Mouse (Mus musculus): ENCODE data around the gene Mndal.
"Not testable (repeated sequence)": the region's sequence is repeated elsewhere in the genome, so short reads cannot be mapped to it uniquely, and the experiment has no call there.

Mndal gene

DNA sequence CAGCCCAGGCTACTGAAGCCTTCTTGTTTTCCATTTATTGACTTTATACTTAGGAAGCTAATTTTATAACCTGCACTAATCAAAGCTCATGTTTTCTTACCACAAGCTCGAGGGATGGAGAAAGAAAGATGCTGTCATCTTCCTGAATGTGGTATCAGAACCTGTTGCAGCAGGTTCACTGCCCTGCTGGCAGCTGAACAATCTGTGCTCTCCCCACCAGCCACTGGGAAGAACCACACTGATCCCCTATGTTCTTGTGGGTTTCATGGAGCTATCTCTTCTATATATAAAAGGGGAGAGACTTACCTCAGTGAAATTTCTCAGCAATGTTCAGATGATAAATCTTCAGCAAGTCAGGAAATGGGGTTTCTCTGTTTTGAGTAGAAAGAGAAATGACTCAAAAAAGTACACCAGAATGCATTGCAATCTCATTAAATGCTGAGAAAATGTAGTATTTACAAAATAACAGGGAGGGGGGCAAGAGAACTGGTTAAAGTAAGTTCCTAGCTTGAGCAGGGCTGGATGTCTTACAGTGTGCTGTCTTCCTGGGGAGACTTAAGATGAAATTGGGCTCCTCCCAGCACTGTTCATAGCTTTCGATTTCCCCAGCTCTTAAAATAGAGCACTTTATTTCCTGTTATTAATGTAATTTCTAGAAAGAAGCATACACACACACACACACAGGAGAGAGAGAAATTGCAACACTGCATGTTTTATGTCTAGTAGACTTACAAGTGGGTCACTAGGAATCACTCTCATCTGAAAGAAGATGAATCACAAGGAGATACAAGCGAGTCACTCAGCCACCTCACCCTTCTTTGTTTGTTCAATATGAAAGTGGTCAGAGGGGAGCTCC, at the start of gene Mndal, which contains the start of gene Ifi203:
TSS of gene Mndal (minus strand) at position 568 of the 856 bp plus-strand sequence.
TSS of gene Ifi203 (minus strand) at position 749 of the 856 bp plus-strand sequence.
- not testable (repeated sequence) for DNase-seq (ENCODE audit: low read depth)

DNA sequence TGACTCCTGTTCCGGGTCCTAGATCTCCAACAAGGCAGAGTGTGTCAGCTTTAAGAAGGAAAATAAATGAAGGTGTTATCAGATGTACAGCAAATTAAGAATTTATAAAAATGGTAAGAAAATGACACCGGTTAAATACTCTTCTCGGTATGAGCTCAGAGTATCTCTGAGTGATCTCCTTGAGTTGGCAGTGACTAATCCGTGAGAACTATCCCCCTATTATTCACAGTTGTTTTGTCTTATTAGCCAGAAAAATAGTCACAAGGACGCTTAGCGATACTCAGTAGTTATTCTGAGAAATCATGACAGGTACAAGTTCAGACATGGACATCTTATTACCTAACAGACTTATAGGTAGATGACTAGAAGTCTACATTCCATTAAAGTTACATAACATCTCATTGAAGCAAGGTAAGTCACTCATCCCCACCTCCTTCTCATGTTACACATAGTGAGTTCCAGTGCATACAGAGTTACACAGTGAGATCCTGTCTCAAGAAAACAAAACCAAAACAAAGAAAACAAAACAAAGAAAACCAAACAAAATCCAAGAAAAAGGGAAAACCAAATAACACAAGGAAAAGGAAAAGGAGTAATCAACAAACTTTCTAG, 40.5 kb upstream of the Mndal start, which contains the start of gene Ifi202b:
TSS of gene Ifi202b (minus strand) at position 51 of the 612 bp plus-strand sequence.
- DNase-seq (ENCODE audit: low read depth), result not testable (repeated sequence)

DNA sequence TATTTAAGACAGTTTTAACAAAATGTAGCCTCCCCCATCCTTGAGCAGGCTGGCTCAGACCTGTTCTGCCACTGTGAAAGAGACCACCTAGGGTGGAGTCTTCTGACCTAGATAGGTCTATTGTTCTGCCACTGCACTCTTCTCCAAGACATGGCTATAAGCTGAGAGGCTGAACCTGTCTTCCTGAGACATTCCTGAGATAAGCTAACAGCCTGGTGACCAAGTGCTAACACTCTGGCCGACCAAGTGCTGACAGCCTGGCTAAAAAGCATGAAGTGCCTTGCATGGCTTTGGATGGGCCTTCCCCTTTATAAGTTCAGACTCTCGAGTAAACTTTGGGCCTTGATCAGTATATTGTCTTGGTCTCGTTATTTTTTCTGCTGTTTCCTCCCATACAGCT, 38.7 kb upstream of the Mndal start:
- not testable (repeated sequence) for DNase-seq (ENCODE audit: low read depth)

DNA sequence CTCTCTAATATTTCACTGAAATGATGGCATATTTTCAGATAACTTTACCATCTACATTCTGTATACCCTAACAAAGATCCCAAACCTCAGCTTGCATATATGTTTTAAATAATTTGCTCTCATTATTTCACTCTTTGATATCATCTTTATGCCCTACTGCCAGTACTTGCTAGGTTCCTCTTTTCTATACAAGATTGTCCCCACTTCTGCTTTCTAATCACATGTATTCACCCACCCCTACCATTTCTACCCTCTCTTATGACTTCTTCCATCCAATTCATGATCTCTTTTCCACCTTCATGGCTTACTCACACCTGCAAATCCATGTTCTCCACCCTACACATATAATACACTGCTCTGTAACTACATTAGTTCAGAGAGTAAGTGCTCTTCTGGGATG, 35.3 kb upstream of the Mndal start:
- no peak for DNase-seq (ENCODE audit: low read depth)

DNA sequence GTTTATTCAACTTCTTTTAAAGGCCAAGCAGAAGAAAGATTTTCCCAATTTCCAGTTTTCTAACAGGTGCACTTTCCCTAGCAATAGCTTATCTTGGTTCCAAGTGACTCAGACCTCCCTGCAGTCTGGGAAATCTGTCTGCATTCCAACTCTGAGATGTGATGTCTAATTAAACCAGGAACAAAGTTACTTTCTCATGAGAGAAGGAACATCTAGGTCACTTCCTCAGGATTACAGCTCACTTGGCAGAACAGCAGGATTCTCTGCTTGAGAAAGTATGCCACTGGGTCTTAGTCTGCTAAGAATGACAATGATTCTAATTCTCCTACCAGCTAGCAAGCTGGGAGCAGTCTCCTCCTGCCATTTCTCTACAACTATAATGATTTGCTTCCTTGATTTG, 30.8 kb upstream of the Mndal start:
- peak; percentile 12 for DNase-seq (ENCODE audit: low read depth)

DNA sequence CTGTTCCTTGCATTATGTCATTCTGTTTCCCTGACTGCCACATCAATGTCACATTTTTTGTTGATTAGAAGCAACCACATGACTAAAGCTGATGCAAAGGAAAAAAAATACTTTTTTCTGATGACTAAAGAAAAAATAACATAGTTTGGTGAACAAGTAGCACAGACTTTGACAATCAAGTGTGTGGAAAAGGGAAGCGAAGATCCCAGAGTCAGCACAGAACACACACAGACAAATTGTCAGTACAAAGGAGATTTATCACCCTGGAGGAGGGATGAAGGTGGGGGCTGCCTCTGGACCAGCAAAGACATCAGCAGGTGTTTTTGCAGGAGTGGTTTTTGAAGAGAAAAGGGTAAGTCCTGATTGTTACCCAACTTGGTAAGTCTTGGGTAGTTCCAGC, 19.2 kb upstream of the Mndal start:
- not testable (repeated sequence) for DNase-seq (ENCODE audit: low read depth)

DNA sequence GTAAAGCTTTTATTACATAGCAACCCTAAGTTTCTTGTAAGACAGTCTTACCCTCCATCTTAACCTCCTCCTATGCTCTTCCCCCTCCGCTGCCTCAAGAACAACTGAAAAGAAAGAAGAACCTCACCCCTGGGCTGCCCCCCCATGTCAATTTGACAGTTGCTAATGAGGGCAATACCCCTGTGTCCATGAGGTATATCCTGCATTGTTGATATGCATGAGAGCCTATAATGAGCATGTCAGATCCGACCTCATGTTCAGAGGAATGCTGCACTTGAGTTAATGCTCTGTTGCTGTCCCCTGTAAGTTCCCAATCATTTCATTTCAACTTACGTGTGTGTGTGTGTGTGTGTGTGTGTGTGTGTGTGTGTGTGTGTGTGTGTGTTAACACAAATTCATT, 17.7 kb upstream of the Mndal start:
- not testable (repeated sequence) for DNase-seq (ENCODE audit: low read depth)

DNA sequence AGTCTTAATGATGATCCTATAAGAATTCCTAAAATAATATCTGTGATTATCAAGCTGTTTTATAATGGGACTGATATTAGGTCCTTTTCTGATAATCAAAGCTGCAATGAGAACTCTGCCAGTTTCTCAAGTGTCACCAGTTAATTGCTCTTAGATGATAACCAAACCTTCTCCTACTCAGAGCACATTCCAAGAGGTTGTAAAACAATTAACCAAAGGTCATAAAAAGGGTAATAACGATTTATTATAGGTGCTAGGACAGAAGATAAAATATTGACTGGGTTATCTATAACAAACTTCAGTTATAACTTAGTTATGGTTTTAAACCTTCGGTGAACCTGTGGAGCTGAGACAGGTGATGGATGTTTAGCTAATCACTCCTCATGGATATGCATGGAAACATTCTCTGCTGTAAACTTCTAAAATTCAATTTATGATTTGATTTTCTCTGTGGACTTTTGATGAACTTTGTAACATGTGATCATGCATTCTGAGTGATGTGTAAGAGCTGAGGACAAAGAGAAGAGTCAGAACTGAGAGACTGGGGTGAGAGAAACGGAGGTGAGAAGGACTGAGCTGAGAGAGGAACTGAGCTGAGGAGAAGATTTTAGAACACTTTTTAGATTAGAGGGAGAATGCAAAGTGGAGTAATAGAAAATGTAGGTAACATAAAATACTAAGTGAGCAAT, 13.7 kb upstream of the Mndal start:
- DNase-seq (ENCODE audit: low read depth), result not testable (repeated sequence)

DNA sequence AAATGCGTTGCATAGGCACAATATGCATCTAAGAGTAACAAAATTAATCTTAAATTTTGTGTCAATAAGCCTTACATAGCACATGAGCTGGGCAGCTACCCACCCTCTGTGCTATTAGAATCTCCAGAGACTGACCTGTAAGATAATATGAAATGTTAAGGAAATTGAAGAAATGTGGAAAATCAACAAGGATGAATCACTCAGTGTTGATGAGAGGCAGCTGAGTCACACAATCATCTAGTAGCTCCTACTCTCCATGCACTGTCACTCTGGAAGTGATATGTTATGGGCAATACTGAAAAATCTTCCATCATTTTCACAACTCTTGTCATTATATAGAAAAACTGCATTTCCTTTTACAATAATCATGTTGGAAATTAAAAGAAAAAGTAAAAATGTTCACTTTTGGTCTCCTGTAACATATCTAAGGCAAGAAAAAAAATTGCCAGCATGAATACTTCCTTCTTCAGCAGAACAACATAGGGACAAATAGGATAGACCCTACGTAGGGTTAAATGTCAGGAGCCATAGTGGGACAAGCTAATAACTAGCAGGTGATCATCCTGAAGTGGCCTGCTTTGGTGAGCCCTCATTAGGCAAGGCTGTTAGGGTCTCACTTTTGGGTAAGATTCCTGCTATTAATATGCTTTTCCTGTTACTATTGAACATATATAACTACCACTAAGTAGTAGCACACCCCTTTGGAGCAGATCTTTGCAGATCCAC, 12.9 kb upstream of the Mndal start:
- no peak for DNase-seq (ENCODE audit: low read depth)

DNA sequence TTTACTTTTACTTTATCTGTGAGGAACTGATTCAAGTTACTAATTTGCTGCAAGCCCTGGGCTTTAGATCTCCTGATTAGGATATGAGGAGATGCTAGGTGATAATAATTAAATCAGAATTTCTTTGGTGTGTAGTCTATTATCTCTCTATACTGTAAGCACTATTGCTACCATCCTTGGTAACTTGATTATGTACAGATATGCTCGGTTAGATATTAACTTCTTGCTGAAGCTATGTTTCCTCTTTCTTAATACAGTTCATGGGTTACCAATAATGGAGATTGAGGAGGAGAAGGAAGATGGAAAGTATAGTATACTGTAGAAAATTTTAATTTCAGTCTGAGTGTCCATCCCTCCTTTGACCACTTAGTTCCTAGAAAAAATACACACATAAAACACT, 11.3 kb upstream of the Mndal start:
- DNase-seq (ENCODE audit: low read depth), result no peak

DNA sequence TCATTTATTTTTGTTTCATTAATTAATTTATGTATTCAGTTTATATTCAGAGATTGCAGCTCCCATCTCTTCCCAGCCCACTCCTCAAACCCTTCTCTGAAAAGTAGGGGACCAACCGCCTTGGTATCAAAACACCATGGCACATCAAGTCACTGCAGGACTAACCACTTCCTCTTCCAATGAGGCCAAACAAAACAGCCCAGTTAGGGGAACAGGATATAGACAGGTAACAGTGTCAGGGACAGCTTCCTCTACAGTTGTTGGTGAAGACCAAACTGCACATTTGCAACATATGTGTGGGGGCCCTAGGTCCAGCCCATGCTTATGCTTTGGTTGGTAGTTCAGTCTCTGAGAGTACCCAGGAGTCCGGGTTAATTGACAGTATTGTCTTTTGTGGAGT, 6.8 kb upstream of the Mndal start:
- not testable (repeated sequence) for DNase-seq (ENCODE audit: low read depth)

DNA sequence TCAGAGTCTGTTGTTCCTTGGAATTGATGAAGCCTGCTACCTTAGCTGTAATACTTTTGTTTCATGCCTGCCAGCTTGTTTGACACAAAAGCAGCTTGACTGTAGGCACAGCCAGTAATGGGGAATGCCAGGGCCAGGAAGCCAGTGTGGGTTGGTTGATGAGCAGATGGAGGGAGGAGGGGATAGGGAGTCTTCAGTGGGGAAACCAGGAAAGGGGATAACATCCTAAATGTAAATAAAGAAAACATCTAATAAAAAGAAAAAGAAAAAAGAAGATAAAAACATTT, 432 bp upstream of the Mndal start:
- not testable (repeated sequence) for DNase-seq (ENCODE audit: low read depth)

DNA sequence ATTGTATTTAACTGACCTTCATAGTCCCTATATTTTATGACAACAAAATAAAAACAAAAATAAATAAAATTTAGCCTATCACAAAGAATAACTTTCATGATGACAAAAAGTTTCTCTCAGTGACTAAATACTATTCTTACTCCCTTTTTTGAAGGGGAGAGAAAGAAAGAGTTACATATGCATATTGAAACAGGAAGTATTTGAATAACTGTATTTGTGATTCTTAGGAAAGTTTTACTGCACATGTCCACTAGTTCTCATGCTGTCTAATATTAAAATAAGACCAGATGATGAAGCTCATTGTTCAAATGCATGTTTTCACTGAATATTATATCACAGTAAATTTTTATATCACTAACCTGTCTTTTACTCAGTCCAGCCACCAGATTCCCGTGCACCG, 769 bp downstream of the Mndal start:
- not testable (repeated sequence) for DNase-seq (ENCODE audit: low read depth)

DNA sequence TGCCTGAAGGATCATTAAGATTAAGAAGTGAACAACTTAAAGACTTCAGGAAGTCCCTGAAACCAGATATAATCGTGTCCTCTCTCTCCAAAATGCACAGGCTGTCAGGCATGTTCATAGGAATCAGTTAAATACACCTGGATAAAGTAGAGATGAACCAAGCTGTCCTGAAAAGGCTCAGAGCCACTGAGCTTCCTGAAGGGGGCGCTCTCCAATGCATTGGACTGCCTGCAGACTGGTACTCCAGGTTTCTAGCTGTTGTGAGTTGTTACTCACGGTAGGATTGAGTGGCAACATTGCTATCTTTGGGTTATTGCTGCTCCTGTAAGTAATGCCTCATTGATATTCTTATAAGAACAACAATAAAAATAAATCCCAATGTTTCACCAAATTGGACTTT, 23.0 kb downstream of the Mndal start:
- DNase-seq (ENCODE audit: low read depth), result not testable (repeated sequence)

DNA sequence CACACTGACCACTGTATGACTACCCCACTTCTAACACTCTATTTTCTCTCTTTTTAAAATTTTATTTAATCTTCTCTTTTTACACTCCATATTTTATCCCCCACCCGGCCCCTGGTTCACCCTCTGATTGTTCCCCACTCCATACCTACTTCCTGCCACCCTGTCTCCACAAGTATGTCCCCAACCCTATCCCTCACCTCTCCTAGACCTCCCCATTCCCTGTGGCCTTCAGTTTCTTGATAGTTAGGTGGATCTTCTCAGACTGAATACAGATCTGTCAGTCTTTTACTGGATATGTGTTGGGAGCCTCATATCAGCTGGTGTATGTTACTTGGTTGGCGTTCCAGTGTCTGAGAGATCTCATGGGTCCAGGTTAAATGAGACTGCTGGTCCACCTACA, 27.7 kb downstream of the Mndal start:
- no peak for DNase-seq (ENCODE audit: low read depth)

DNA sequence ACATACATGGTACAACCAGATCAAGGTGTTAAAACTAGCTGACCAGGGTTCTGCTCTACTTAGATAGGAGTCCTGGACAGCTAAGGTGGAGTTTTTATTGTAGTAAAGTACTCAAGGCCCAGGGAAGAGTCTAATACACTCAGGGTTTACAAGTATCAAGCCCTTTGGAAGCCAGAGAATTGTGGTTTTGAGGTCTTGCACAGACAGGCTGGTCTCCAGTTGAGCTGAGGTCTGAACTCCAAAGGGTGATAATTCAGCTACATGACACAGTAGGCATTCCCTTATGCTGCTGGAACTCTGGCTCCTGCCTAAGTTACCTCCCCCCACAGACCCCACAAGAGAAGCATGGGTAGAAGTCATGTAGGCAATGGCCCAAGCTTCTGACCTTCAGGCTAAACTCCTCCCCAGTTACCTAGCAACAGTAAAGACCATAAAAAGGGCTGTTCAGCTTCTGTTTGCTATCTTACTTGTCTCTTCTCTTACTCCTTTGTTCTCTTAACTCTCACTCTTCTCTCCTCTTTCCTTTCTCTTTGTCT, 29.0 kb downstream of the Mndal start:
- DNase-seq (ENCODE audit: low read depth), result peak; percentile 51

DNA sequence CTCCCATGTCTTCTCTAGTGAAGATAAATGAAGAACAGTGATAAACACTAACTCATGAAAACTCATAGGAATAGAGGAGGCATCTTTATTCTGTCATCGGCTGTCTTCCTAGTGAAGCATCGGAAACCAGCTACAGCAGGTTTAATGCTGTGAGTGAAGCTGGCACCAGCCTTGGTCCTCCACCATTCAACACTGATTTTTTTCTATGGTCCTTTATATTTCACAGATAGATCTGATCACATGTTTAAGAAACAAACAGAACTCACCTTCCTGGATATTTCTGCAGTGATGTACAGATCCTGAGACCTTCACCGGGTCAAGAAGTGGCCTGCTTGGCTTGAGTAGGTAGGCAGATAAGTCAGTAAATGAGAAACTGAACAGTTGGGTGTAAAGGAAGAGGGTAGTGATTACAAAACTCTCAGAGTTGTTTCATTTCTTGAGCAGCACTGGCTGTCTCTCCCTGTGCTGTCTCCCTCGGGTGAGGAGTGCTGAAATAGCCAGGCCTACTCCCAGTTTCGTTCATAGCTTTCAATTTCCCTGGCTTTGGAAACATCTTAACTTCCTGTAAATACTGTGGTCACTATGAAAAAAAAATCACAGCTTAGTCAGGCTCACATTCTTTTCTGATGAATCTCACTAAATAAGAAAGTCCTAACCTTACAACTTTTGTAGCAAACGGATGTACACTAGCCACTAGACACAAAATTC, 29.6 kb downstream of the Mndal start, which contains the start of gene Ifi211:
TSS of gene Ifi211 (minus strand) at position 499 of the 708 bp plus-strand sequence.
- peak; percentile 51 for DNase-seq (ENCODE audit: low read depth)

DNA sequence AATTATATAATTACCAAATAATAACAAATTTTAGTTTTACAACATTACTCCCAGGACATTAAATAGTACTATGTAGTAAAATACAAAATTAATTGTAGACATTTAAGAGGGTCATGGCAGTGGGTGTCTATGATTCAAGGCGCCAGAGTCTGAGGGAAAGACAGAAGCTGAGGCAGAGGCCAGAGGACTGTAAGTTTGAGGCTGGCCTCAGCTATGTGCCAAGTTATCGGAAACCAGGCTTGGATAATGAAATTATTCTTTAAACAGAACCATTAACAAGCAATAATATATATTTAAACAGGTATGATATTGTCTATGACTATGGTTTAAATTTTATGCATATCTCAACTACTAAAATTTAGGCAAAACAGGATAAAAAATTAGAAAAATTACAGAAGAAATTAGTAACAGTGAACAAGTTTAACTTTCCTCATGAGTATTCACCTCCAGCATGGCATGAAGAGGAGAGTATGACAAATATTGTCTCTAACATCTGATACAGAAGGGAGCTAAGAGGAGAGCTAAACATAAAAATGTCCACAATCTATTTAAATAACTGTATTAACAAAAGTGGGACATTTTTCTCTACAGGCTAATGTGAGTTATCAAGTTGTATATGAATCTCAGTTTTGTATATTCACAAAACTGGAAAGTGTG, 30.4 kb downstream of the Mndal start:
- DNase-seq (ENCODE audit: low read depth), result no peak

DNA sequence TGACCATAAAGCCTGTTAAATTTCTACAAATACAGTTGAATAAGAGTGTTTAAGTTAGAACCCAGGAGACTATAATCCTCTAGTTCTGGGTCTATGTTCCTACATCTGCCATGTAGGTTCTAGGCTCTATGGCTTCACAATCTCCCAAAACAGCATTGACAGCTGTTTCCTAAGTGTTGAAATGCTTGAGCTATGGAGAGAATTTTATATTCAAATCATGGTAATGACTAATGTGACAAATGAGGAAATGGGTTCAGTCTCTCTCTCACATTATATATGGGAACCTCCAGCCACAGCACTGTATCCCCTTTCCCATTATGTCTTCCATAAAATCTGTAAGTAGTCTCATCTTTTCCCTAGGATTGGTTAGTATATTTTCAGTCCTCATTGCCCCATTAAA, 33.9 kb downstream of the Mndal start:
- DNase-seq (ENCODE audit: low read depth), result not testable (repeated sequence)

DNA sequence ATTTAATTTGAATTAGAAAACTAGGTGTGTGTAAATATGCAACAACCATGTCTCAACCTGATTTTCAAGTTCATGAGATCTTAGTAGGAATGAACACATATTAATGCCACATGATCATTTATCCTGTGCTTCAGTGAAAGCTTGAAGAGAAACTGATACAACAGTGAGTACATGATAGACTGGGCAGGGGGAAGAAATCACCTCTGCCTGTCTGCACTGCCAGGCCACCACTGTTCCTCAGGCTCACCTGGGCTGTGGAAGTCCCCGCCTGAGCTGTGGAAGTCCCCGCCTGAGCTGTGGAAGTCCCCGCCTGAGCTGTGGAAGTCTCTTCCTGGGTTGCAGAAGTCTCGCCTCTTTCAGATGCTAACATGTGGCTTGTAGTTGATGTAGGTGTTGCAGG, 36.4 kb downstream of the Mndal start:
- DNase-seq (ENCODE audit: low read depth), result not testable (repeated sequence)

DNA sequence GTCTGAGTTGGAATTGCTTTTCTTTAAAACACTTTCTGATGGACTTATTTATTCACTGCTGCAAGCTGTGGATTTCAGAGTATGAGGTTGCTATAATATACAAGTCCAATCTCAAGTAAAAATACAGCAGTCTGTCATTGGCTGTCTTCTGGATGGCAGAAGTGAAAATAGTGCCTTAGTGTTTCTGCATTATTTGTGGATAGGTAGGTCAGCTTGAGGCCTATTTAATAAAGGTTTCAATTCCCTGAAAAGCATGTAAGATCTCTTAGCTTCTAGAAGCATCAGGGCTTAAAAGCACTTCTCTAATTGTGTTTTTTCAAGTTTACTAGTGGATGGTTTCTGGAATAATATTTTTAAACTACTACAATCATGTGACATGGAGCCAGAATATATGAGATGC, 52.5 kb downstream of the Mndal start:
- not testable (repeated sequence) for DNase-seq (ENCODE audit: low read depth)

All from fibroblast of lung, adult 2 months (primary cell).